Comparison of ENCODE assay signal across 18 mouse cellular contexts in genomic region chr6:91384415-91384814, GRCm38 (mm10). TPM values are rescaled to one million over a fixed set of nuclear protein-coding genes. Genes with fewer than 3 reads are reported as not detected.
"Had no signal": no experiment of that assay in that cellular context is flagged by ENCODE, and none has a peak within 500 bp of the region (broad histone marks: within the 10 kb centered on the region; RNA-seq: fewer than 3 reads in every experiment).

No protein-coding gene starts in this region.

- H3K9ac ChIP-seq: kidney, embryonic 15.5 days; limb, embryonic 13.5 days; liver, embryonic 14.5 days; midbrain, embryonic 12.5 days; neural tube, embryonic 15.5 days had no signal

- H3K36me3 ChIP-seq: kidney, embryonic 15.5 days; limb, embryonic 13.5 days; neural tube, embryonic 15.5 days had no signal

- H3K27me3 ChIP-seq: kidney, embryonic 15.5 days; midbrain, embryonic 12.5 days; neural tube, embryonic 15.5 days had no signal

- H3K27ac ChIP-seq: kidney, embryonic 15.5 days; limb, embryonic 13.5 days; liver, embryonic 14.5 days; midbrain, embryonic 12.5 days; neural tube, embryonic 15.5 days had no signal

- H3K4me3 ChIP-seq: kidney, embryonic 15.5 days; limb, embryonic 13.5 days; midbrain, embryonic 12.5 days; myocyte; neural tube, embryonic 15.5 days had no signal

- H3K4me2 ChIP-seq: kidney, embryonic 15.5 days; limb, embryonic 13.5 days; midbrain, embryonic 12.5 days; neural tube, embryonic 15.5 days had no signal

- DNase-seq: kidney, postnatal 14 days; layer of hippocampus, postnatal 36 days; lung, adult 18-20 months; right cerebral cortex, adult 18-20 months; right cerebral cortex, postnatal 4 days; spleen, adult 18-20 months; thymus, adult 18-20 months; thymus, postnatal 14 days had no signal

- H3K4me1 ChIP-seq: limb, embryonic 13.5 days; midbrain, embryonic 12.5 days; neural tube, embryonic 15.5 days had no signal

- H3K9me3 ChIP-seq: kidney, embryonic 15.5 days; limb, embryonic 13.5 days; midbrain, embryonic 12.5 days; neural tube, embryonic 15.5 days had no signal

RNA-seq across cellular contexts. Expression of gene Wnt7a, which starts 26.7 kb away (rescaled TPM):
- total RNA-seq: liver, adult 2 months; megakaryocyte-erythroid progenitor cell, adult 5-6 weeks had no signal
- polyA plus RNA-seq: large intestine, adult 2 months; liver, adult 2 months; liver, embryonic 14.5 days; myocyte; stomach, embryonic 14.5 days had no signal
